Mouse (Mus musculus): ENCODE measurements around the gene Sh3bgrl. TPM values are rescaled to one million over a fixed set of nuclear protein-coding genes. Genes with fewer than 3 reads are reported as not detected.

Sh3bgrl gene
- polyA plus RNA-seq, 1 experiment from 2014 or later: 280 TPM

GRCm38 (mm10) chrX:109142281-109142680, 47.1 kb downstream of the Sh3bgrl start:
- Histone ChIP-seq H3K36me3 (ENCODE audit: control insufficient read depth, insufficient read depth) (no peaks in the 10 kb centered on the region), H3K4me2 (ENCODE audit: low read length) (no peak overlapping the region), H3K4me1 (replicated peaks; ENCODE audit: control insufficient read depth, insufficient read depth, low read length) (0 out of 2 replicates have a peak, but pooled peaks cover 2% of the 10 kb centered on the region), H3K9me3 (ENCODE audit: control insufficient read depth, low read length) (no peaks in the 10 kb centered on the region), H3K9ac (replicated peaks; ENCODE audit: low read depth, low read length) (no peak overlapping the region), H3K27ac (ENCODE audit: low read length) (no peak overlapping the region), H3K27me3 (replicated peaks; ENCODE audit: control insufficient read depth, insufficient read depth, low read length) (no peaks in the 10 kb centered on the region), H3K4me3 (replicated peaks; ENCODE audit: low read length) (no peak overlapping the region)
- WGBS: 78% methylated on average over 4 of the region's 4 CpGs
- no peak for ATAC-seq

GRCm38 (mm10) chrX:109145779-109146178, 50.6 kb downstream of the Sh3bgrl start:
- 0 out of 2 replicates have a peak, but pooled peaks cover 2% of the 10 kb centered on the region for H3K4me1 ChIP-seq (replicated peaks; ENCODE audit: control insufficient read depth, insufficient read depth, low read length)
- H3K4me2 ChIP-seq (ENCODE audit: low read length): no peak overlapping the region
- no peak for ATAC-seq
- no peak overlapping the region for H3K9ac ChIP-seq (replicated peaks; ENCODE audit: low read depth, low read length)
- no peak overlapping the region for H3K27ac ChIP-seq (ENCODE audit: low read length)
- H3K27me3 ChIP-seq (replicated peaks; ENCODE audit: control insufficient read depth, insufficient read depth, low read length): no peaks in the 10 kb centered on the region
- H3K4me3 ChIP-seq (replicated peaks; ENCODE audit: low read length): no peak overlapping the region
- no peaks in the 10 kb centered on the region for H3K9me3 ChIP-seq (ENCODE audit: control insufficient read depth, low read length)
- no peaks in the 10 kb centered on the region for H3K36me3 ChIP-seq (ENCODE audit: control insufficient read depth, insufficient read depth)
- 89% methylated on average over 6 of the region's 6 CpGs for WGBS

- Histone ChIP-seq H3K27me3 (replicated peaks; ENCODE audit: control insufficient read depth, insufficient read depth, low read length) (no peaks in the 10 kb centered on the region), H3K4me1 (replicated peaks; ENCODE audit: control insufficient read depth, insufficient read depth, low read length) (0 out of 2 replicates have a peak, but pooled peaks cover 2% of the 10 kb centered on the region), H3K27ac (ENCODE audit: low read length) (no peak overlapping the region), H3K36me3 (ENCODE audit: control insufficient read depth, insufficient read depth) (no peaks in the 10 kb centered on the region), H3K9me3 (ENCODE audit: control insufficient read depth, low read length) (no peaks in the 10 kb centered on the region), H3K4me2 (ENCODE audit: low read length) (no peak overlapping the region), H3K4me3 (replicated peaks; ENCODE audit: low read length) (no peak overlapping the region), H3K9ac (replicated peaks; ENCODE audit: low read depth, low read length) (no peak overlapping the region)
- no peak for ATAC-seq
- 93% methylated on average over 3 of the region's 3 CpGs for WGBS
Observed at GRCm38 (mm10) chrX:109147108-109147507, 51.9 kb downstream of the Sh3bgrl start.

- no peaks in the 10 kb centered on the region for H3K36me3 ChIP-seq (ENCODE audit: control insufficient read depth, insufficient read depth)
- WGBS: 90% methylated on average over 2 of the region's 2 CpGs
- H3K4me2 ChIP-seq (ENCODE audit: low read length): no peak overlapping the region
- no peaks in the 10 kb centered on the region for H3K27me3 ChIP-seq (replicated peaks; ENCODE audit: control insufficient read depth, insufficient read depth, low read length)
- no peak overlapping the region for H3K9ac ChIP-seq (replicated peaks; ENCODE audit: low read depth, low read length)
- H3K27ac ChIP-seq (ENCODE audit: low read length): no peak overlapping the region
- no peak overlapping the region for H3K4me3 ChIP-seq (replicated peaks; ENCODE audit: low read length)
- no peaks in the 10 kb centered on the region for H3K4me1 ChIP-seq (replicated peaks; ENCODE audit: control insufficient read depth, insufficient read depth, low read length)
- H3K9me3 ChIP-seq (ENCODE audit: control insufficient read depth, low read length): no peaks in the 10 kb centered on the region
- no peak for ATAC-seq
Observed at GRCm38 (mm10) chrX:109151228-109151627, 56.1 kb downstream of the Sh3bgrl start.

- no peak overlapping the region for H3K4me2 ChIP-seq (ENCODE audit: low read length)
- no peaks in the 10 kb centered on the region for H3K9me3 ChIP-seq (ENCODE audit: control insufficient read depth, low read length)
- H3K27me3 ChIP-seq (replicated peaks; ENCODE audit: control insufficient read depth, insufficient read depth, low read length): no peaks in the 10 kb centered on the region
- no peaks in the 10 kb centered on the region for H3K36me3 ChIP-seq (ENCODE audit: control insufficient read depth, insufficient read depth)
- ATAC-seq: no peak
- no peak overlapping the region for H3K4me3 ChIP-seq (replicated peaks; ENCODE audit: low read length)
- no peak overlapping the region for H3K9ac ChIP-seq (replicated peaks; ENCODE audit: low read depth, low read length)
- no peak overlapping the region for H3K27ac ChIP-seq (ENCODE audit: low read length)
- WGBS: 92% methylated on average over 1 of the region's 1 CpGs
- H3K4me1 ChIP-seq (replicated peaks; ENCODE audit: control insufficient read depth, insufficient read depth, low read length): no peaks in the 10 kb centered on the region
Observed at GRCm38 (mm10) chrX:109160326-109160725, 65.2 kb downstream of the Sh3bgrl start.

- Histone ChIP-seq H3K36me3 (ENCODE audit: control insufficient read depth, insufficient read depth) (no peaks in the 10 kb centered on the region), H3K4me2 (ENCODE audit: low read length) (no peak overlapping the region), H3K9ac (replicated peaks; ENCODE audit: low read depth, low read length) (no peak overlapping the region), H3K9me3 (ENCODE audit: control insufficient read depth, low read length) (no peaks in the 10 kb centered on the region), H3K27ac (ENCODE audit: low read length) (no peak overlapping the region), H3K27me3 (replicated peaks; ENCODE audit: control insufficient read depth, insufficient read depth, low read length) (no peaks in the 10 kb centered on the region), H3K4me3 (replicated peaks; ENCODE audit: low read length) (no peak overlapping the region), H3K4me1 (replicated peaks; ENCODE audit: control insufficient read depth, insufficient read depth, low read length) (no peaks in the 10 kb centered on the region)
- 85% methylated on average over 4 of the region's 4 CpGs for WGBS
- no peak for ATAC-seq
Observed at GRCm38 (mm10) chrX:109160901-109161300, 65.7 kb downstream of the Sh3bgrl start.

- Histone ChIP-seq H3K4me3 (replicated peaks; ENCODE audit: low read length) (no peak overlapping the region), H3K36me3 (ENCODE audit: control insufficient read depth, insufficient read depth) (no peaks in the 10 kb centered on the region), H3K4me1 (replicated peaks; ENCODE audit: control insufficient read depth, insufficient read depth, low read length) (no peaks in the 10 kb centered on the region), H3K27ac (ENCODE audit: low read length) (no peak overlapping the region), H3K4me2 (ENCODE audit: low read length) (no peak overlapping the region), H3K9ac (replicated peaks; ENCODE audit: low read depth, low read length) (no peak overlapping the region), H3K9me3 (ENCODE audit: control insufficient read depth, low read length) (no peaks in the 10 kb centered on the region), H3K27me3 (replicated peaks; ENCODE audit: control insufficient read depth, insufficient read depth, low read length) (no peaks in the 10 kb centered on the region)
- no peak for ATAC-seq
- WGBS: 87% methylated on average over 2 of the region's 2 CpGs
Observed at GRCm38 (mm10) chrX:109175038-109175437, 79.9 kb downstream of the Sh3bgrl start.

- no peak overlapping the region for H3K4me3 ChIP-seq (replicated peaks; ENCODE audit: low read length)
- 42% methylated on average over 3 of the region's 3 CpGs for WGBS
- no peak overlapping the region for H3K4me2 ChIP-seq (ENCODE audit: low read length)
- no peak overlapping the region for H3K9ac ChIP-seq (replicated peaks; ENCODE audit: low read depth, low read length)
- no peaks in the 10 kb centered on the region for H3K4me1 ChIP-seq (replicated peaks; ENCODE audit: control insufficient read depth, insufficient read depth, low read length)
- H3K27ac ChIP-seq (ENCODE audit: low read length): no peak overlapping the region
- no peak for ATAC-seq
- no peaks in the 10 kb centered on the region for H3K27me3 ChIP-seq (replicated peaks; ENCODE audit: control insufficient read depth, insufficient read depth, low read length)
- H3K36me3 ChIP-seq (ENCODE audit: control insufficient read depth, insufficient read depth): no peaks in the 10 kb centered on the region
- no peaks in the 10 kb centered on the region for H3K9me3 ChIP-seq (ENCODE audit: control insufficient read depth, low read length)
Observed at GRCm38 (mm10) chrX:109175470-109175869, 80.3 kb downstream of the Sh3bgrl start.

- Histone ChIP-seq H3K27ac (ENCODE audit: low read length) (no peak overlapping the region), H3K4me1 (replicated peaks; ENCODE audit: control insufficient read depth, insufficient read depth, low read length) (no peaks in the 10 kb centered on the region), H3K4me2 (ENCODE audit: low read length) (no peak overlapping the region), H3K9me3 (ENCODE audit: control insufficient read depth, low read length) (no peaks in the 10 kb centered on the region), H3K4me3 (replicated peaks; ENCODE audit: low read length) (no peak overlapping the region), H3K27me3 (replicated peaks; ENCODE audit: control insufficient read depth, insufficient read depth, low read length) (no peaks in the 10 kb centered on the region), H3K9ac (replicated peaks; ENCODE audit: low read depth, low read length) (no peak overlapping the region), H3K36me3 (ENCODE audit: control insufficient read depth, insufficient read depth) (no peaks in the 10 kb centered on the region)
- 92% methylated on average over 4 of the region's 4 CpGs for WGBS
- ATAC-seq: no peak
Observed at GRCm38 (mm10) chrX:109184706-109185478, 89.7 kb downstream of the Sh3bgrl start.

Data from forebrain, embryonic 16.5 days (tissue).